Mouse (Mus musculus): ENCODE data around the gene Nhej1. TPM values are rescaled to one million over a fixed set of nuclear protein-coding genes. Genes with fewer than 3 reads are reported as not detected.

The Nhej1 gene
- 5.1 and 5.2 TPM in 2 replicates for polyA plus RNA-seq (2015; fragmentation: Nextera tagmentation; extraction: Ambion mirVana)

GRCm38 (mm10) chr1:75124346-75125321 lies at the start of gene Nhej1:
Gene Nhej1, minus strand, starts transcription at chr1:75125200.
- H3K4me1 ChIP-seq (ENCODE audit: control insufficient read depth, insufficient read depth, low read length) = peaks cover 4% of the 10 kb centered on the region; the same call in 1 of the 2 replicates
- ATAC-seq = peak; percentile 94
- WGBS = 1% methylated on average over 56 of the region's 56 CpGs
- H3K4me3 ChIP-seq (ENCODE audit: low read depth, low read length) = peak within 1 kb of the TSS; percentile 75
- H3K27me3 ChIP-seq (ENCODE audit: control insufficient read depth, insufficient read depth, low read depth, low read length) = no peaks in the 10 kb centered on the region
- H3K27ac ChIP-seq (ENCODE audit: low read length) = peak within 1 kb of the TSS; percentile 93
- H3K4me2 ChIP-seq (ENCODE audit: low read length) = peak within 1 kb of the TSS; percentile 71
- H3K9me3 ChIP-seq (replicated peaks; ENCODE audit: control insufficient read depth, low read length, poor library complexity, severe bottlenecking) = no peaks in the 10 kb centered on the region
- no peaks in the 10 kb centered on the region for H3K36me3 ChIP-seq (ENCODE audit: control insufficient read depth, insufficient read depth, low read length)
- H3K9ac ChIP-seq (ENCODE audit: low read depth, low read length) = peak within 1 kb of the TSS; percentile 82

GRCm38 (mm10) chr1:75168472-75169464 lies 43.8 kb upstream of the Nhej1 start, which contains the start of gene Zfand2b:
Gene Zfand2b, plus strand, starts transcription at chr1:75168646.
- Histone ChIP-seq H3K9ac (ENCODE audit: low read depth, low read length) (peak within 1 kb of the TSS; percentile 91), H3K27ac (ENCODE audit: low read length) (peak within 1 kb of the TSS; percentile 90), H3K4me2 (ENCODE audit: low read length) (peak within 1 kb of the TSS; percentile 85), H3K9me3 (replicated peaks; ENCODE audit: control insufficient read depth, low read length, poor library complexity, severe bottlenecking) (no peaks in the 10 kb centered on the region), H3K4me1 (ENCODE audit: control insufficient read depth, insufficient read depth, low read length) (peaks cover 9% of the 10 kb centered on the region), H3K36me3 (ENCODE audit: control insufficient read depth, insufficient read depth, low read length) (peaks cover 23% of the 10 kb centered on the region), H3K27me3 (ENCODE audit: control insufficient read depth, insufficient read depth, low read depth, low read length) (no peaks in the 10 kb centered on the region; the same call in 1 of the 2 replicates), H3K4me3 (ENCODE audit: low read depth, low read length) (peak within 1 kb of the TSS; percentile 82)
- WGBS = under 1% methylated on average over 56 of the region's 59 CpGs
- peak; percentile 96 for ATAC-seq

GRCm38 (mm10) chr1:75168093-75168471 lies 43.1 kb upstream of the Nhej1 start:
- no peaks in the 10 kb centered on the region for H3K9me3 ChIP-seq (replicated peaks; ENCODE audit: control insufficient read depth, low read length, poor library complexity, severe bottlenecking)
- H3K4me1 ChIP-seq (ENCODE audit: control insufficient read depth, insufficient read depth, low read length) = peaks cover 9% of the 10 kb centered on the region
- H3K9ac ChIP-seq (ENCODE audit: low read depth, low read length) = peak overlapping the region; percentile 91
- H3K4me2 ChIP-seq (ENCODE audit: low read length) = peak overlapping the region; percentile 85
- ATAC-seq = peak; percentile 73
- H3K36me3 ChIP-seq (ENCODE audit: control insufficient read depth, insufficient read depth, low read length) = peaks cover 20% of the 10 kb centered on the region
- 8% methylated on average over 7 of the region's 7 CpGs for WGBS
- H3K27ac ChIP-seq (ENCODE audit: low read length) = peak overlapping the region; percentile 90
- no peaks in the 10 kb centered on the region; the same call in 1 of the 2 replicates for H3K27me3 ChIP-seq (ENCODE audit: control insufficient read depth, insufficient read depth, low read depth, low read length)
- peak overlapping the region; percentile 82 for H3K4me3 ChIP-seq (ENCODE audit: low read depth, low read length)

GRCm38 (mm10) chr1:75160256-75160617 lies 35.2 kb upstream of the Nhej1 start:
- H3K9me3 ChIP-seq (replicated peaks; ENCODE audit: control insufficient read depth, low read length, poor library complexity, severe bottlenecking) = no peaks in the 10 kb centered on the region
- no peaks in the 10 kb centered on the region; the same call in 1 of the 2 replicates for H3K27me3 ChIP-seq (ENCODE audit: control insufficient read depth, insufficient read depth, low read depth, low read length)
- no peak overlapping the region for H3K4me2 ChIP-seq (ENCODE audit: low read length)
- no peak overlapping the region for H3K27ac ChIP-seq (ENCODE audit: low read length)
- no peak for ATAC-seq
- no peak overlapping the region for H3K4me3 ChIP-seq (ENCODE audit: low read depth, low read length)
- no peak overlapping the region for H3K9ac ChIP-seq (ENCODE audit: low read depth, low read length)
- no peaks in the 10 kb centered on the region for H3K4me1 ChIP-seq (ENCODE audit: control insufficient read depth, insufficient read depth, low read length)
- no peaks in the 10 kb centered on the region for H3K36me3 ChIP-seq (ENCODE audit: control insufficient read depth, insufficient read depth, low read length)
- WGBS = 78% methylated on average over 4 of the region's 4 CpGs

- no peaks in the 10 kb centered on the region; the same call in 1 of the 2 replicates for H3K27me3 ChIP-seq (ENCODE audit: control insufficient read depth, insufficient read depth, low read depth, low read length)
- H3K9me3 ChIP-seq (replicated peaks; ENCODE audit: control insufficient read depth, low read length, poor library complexity, severe bottlenecking) = no peaks in the 10 kb centered on the region
- H3K4me2 ChIP-seq (ENCODE audit: low read length) = no peak overlapping the region
- no peak overlapping the region for H3K4me3 ChIP-seq (ENCODE audit: low read depth, low read length)
- no peaks in the 10 kb centered on the region for H3K4me1 ChIP-seq (ENCODE audit: control insufficient read depth, insufficient read depth, low read length)
- no peak for ATAC-seq
- H3K36me3 ChIP-seq (ENCODE audit: control insufficient read depth, insufficient read depth, low read length) = no peaks in the 10 kb centered on the region
- H3K9ac ChIP-seq (ENCODE audit: low read depth, low read length) = no peak overlapping the region
- H3K27ac ChIP-seq (ENCODE audit: low read length) = no peak overlapping the region
- 69% methylated on average over 5 of the region's 5 CpGs for WGBS
Observed at GRCm38 (mm10) chr1:75159540-75160255, 34.7 kb upstream of the Nhej1 start.

- Histone ChIP-seq H3K4me3 (ENCODE audit: low read depth, low read length) (no peak overlapping the region), H3K27ac (ENCODE audit: low read length) (no peak overlapping the region), H3K4me1 (ENCODE audit: control insufficient read depth, insufficient read depth, low read length) (no peaks in the 10 kb centered on the region), H3K27me3 (ENCODE audit: control insufficient read depth, insufficient read depth, low read depth, low read length) (no peaks in the 10 kb centered on the region), H3K4me2 (ENCODE audit: low read length) (no peak overlapping the region), H3K36me3 (ENCODE audit: control insufficient read depth, insufficient read depth, low read length) (no peaks in the 10 kb centered on the region), H3K9ac (ENCODE audit: low read depth, low read length) (no peak overlapping the region), H3K9me3 (replicated peaks; ENCODE audit: control insufficient read depth, low read length, poor library complexity, severe bottlenecking) (no peaks in the 10 kb centered on the region)
- ATAC-seq = no peak
Observed at GRCm38 (mm10) chr1:75158990-75159389, 34.0 kb upstream of the Nhej1 start.

GRCm38 (mm10) chr1:75155837-75156236 lies 30.8 kb upstream of the Nhej1 start:
- Histone ChIP-seq H3K27me3 (ENCODE audit: control insufficient read depth, insufficient read depth, low read depth, low read length) (no peaks in the 10 kb centered on the region), H3K36me3 (ENCODE audit: control insufficient read depth, insufficient read depth, low read length) (no peaks in the 10 kb centered on the region), H3K4me3 (ENCODE audit: low read depth, low read length) (no peak overlapping the region), H3K27ac (ENCODE audit: low read length) (no peak overlapping the region), H3K4me1 (ENCODE audit: control insufficient read depth, insufficient read depth, low read length) (no peaks in the 10 kb centered on the region), H3K4me2 (ENCODE audit: low read length) (no peak overlapping the region), H3K9me3 (replicated peaks; ENCODE audit: control insufficient read depth, low read length, poor library complexity, severe bottlenecking) (no peaks in the 10 kb centered on the region), H3K9ac (ENCODE audit: low read depth, low read length) (no peak overlapping the region)
- no peak for ATAC-seq
- WGBS = 68% methylated on average over 3 of the region's 3 CpGs

- peaks cover 33% of the 10 kb centered on the region for H3K36me3 ChIP-seq (ENCODE audit: control insufficient read depth, insufficient read depth, low read length)
Observed at GRCm38 (mm10) chr1:75148727-75149126, 23.7 kb upstream of the Nhej1 start.

More at GRCm38 (mm10) chr1:75148727-75149126, 23.7 kb upstream of the Nhej1 start:
- Histone ChIP-seq H3K27ac (ENCODE audit: low read length) (no peak overlapping the region), H3K4me2 (ENCODE audit: low read length) (no peak overlapping the region), H3K4me1 (ENCODE audit: control insufficient read depth, insufficient read depth, low read length) (peaks cover 9% of the 10 kb centered on the region), H3K9me3 (replicated peaks; ENCODE audit: control insufficient read depth, low read length, poor library complexity, severe bottlenecking) (no peaks in the 10 kb centered on the region), H3K9ac (ENCODE audit: low read depth, low read length) (no peak overlapping the region), H3K27me3 (ENCODE audit: control insufficient read depth, insufficient read depth, low read depth, low read length) (no peaks in the 10 kb centered on the region), H3K4me3 (ENCODE audit: low read depth, low read length) (no peak overlapping the region)
- ATAC-seq = no peak
- 91% methylated on average over 4 of the region's 4 CpGs for WGBS

Data from midbrain, embryonic 16.5 days (tissue).